Mouse (Mus musculus) telencephalon, adult 2 months (tissue): ENCODE data around the gene Gm9887.
"Not testable (repeated sequence)": the region's sequence is repeated elsewhere in the genome, so short reads cannot be mapped to it uniquely, and the experiment has no call there.

ENCODE experiments used
- DNase-seq: peaks from one replicate; pipeline ENCODE4 v3.0.0-alpha.2; 2011; ENCODE audit warnings: low read depth, low spot score

Gene Gm9887

GRCm38 (mm10) chr12:69386281-69386732, 14.0 kb upstream of the Gm9887 start:
- DNase-seq = not testable (repeated sequence)

- no peak for DNase-seq
Observed at GRCm38 (mm10) chr12:69385542-69386280, 13.5 kb upstream of the Gm9887 start.

- DNase-seq = no peak
Observed at GRCm38 (mm10) chr12:69384606-69385005, 12.3 kb upstream of the Gm9887 start.

- DNase-seq = no peak
Observed at GRCm38 (mm10) chr12:69382880-69383279, 10.6 kb upstream of the Gm9887 start.

GRCm38 (mm10) chr12:69378558-69379454, 6.5 kb upstream of the Gm9887 start:
- no peak for DNase-seq

GRCm38 (mm10) chr12:69377636-69378035, 5.4 kb upstream of the Gm9887 start:
- DNase-seq = not testable (repeated sequence)

GRCm38 (mm10) chr12:69377188-69377587, 4.9 kb upstream of the Gm9887 start:
- DNase-seq = no peak

- DNase-seq = no peak
Observed at GRCm38 (mm10) chr12:69376132-69376531, 3.9 kb upstream of the Gm9887 start.

GRCm38 (mm10) chr12:69373850-69374766, 1.9 kb upstream of the Gm9887 start:
- no peak for DNase-seq

GRCm38 (mm10) chr12:69372731-69373331, 573 bp upstream of the Gm9887 start:
- no peak for DNase-seq

GRCm38 (mm10) chr12:69371421-69371853, 821 bp downstream of the Gm9887 start:
- DNase-seq = peak; percentile 58

GRCm38 (mm10) chr12:69370936-69371335, 1.3 kb downstream of the Gm9887 start:
- DNase-seq = no peak

GRCm38 (mm10) chr12:69367557-69367956, 4.7 kb downstream of the Gm9887 start:
- no peak for DNase-seq

- no peak for DNase-seq
Observed at GRCm38 (mm10) chr12:69366424-69366823, 5.8 kb downstream of the Gm9887 start.

GRCm38 (mm10) chr12:69365757-69366156, 6.5 kb downstream of the Gm9887 start:
- no peak for DNase-seq

GRCm38 (mm10) chr12:69363899-69364762, 8.1 kb downstream of the Gm9887 start:
- DNase-seq = no peak

- DNase-seq = not testable (repeated sequence)
Observed at GRCm38 (mm10) chr12:69363110-69363509, 9.1 kb downstream of the Gm9887 start.

GRCm38 (mm10) chr12:69362388-69362787, 9.9 kb downstream of the Gm9887 start:
- DNase-seq = no peak

GRCm38 (mm10) chr12:69361919-69362318, 10.3 kb downstream of the Gm9887 start:
- no peak for DNase-seq
